20 mouse cellular contexts compared by ENCODE assay signal in genomic region chr1:54675478-54675877, GRCm38 (mm10).
DNase-seq lines count a peak whose midpoint lies in the region; ATAC-seq and TF ChIP-seq lines count a peak whose summit lies in the region.
"Had no signal": no experiment of that assay in that cellular context is flagged by ENCODE, and none has a peak within 500 bp of the region (broad histone marks: within the 10 kb centered on the region; RNA-seq: fewer than 3 reads in every experiment).

No protein-coding gene starts in this region.

- no peak for TF ChIP-seq EP300 in stomach, postnatal 0 days (optimal IDR thresholded peaks at IDR 0.05)

- H3K9ac ChIP-seq in hindbrain, postnatal 0 days (replicated peaks; ENCODE audit: low read length), result no peak overlapping the region
- H3K9ac ChIP-seq in hindbrain, embryonic 16.5 days (ENCODE audit: low read depth, low read length), result no peak overlapping the region
- H3K9ac ChIP-seq in stomach, postnatal 0 days (ENCODE audit: low read length), result no peak overlapping the region
- H3K9ac ChIP-seq: heart, embryonic 13.5 days; liver, embryonic 14.5 days; midbrain, embryonic 13.5 days had no signal

- WGBS in hindbrain, postnatal 0 days, result 60% methylated on average over 5 of the region's 5 CpGs
- WGBS in hindbrain, embryonic 16.5 days, result 69% methylated on average over 5 of the region's 5 CpGs
- 72% methylated on average over 5 of the region's 5 CpGs for WGBS in stomach, postnatal 0 days

- TF ChIP-seq CTCF in hindbrain, postnatal 0 days (IDR thresholded peaks at IDR 0.05; ENCODE audit: low read depth), result peak; percentile 35; the same call in 1 of the 2 replicates
- 0 out of 2 replicates have a peak, but pooled peaks have one; percentile 6 for TF ChIP-seq CTCF in layer of hippocampus, adult 2 months (conservative IDR thresholded peaks at IDR 0.05)
- TF ChIP-seq CTCF in testis, adult 2 months (IDR thresholded peaks at IDR 0.05; ENCODE audit: control insufficient read depth, insufficient read depth, insufficient replicate concordance, low read depth, low read length), result peak; percentile 15; the same call in 1 of the 2 replicates
- TF ChIP-seq CTCF in stomach, postnatal 0 days (IDR thresholded peaks at IDR 0.05; ENCODE audit: low read depth), result peak; percentile 36; the same call in 1 of the 2 replicates

- ATAC-seq in hindbrain, postnatal 0 days, result peak; percentile 40; the same call in 1 of the 2 replicates
- ATAC-seq in hindbrain, embryonic 16.5 days, result no peak
- no peak for ATAC-seq in stomach, postnatal 0 days (ENCODE audit: low FRiP score, low TSS enrichment)
- ATAC-seq: forebrain, embryonic 16.5 days; inflammation-experienced regulatory T-cells, adult 6 months; midbrain, embryonic 13.5 days had no signal

- H3K4me2 ChIP-seq in hindbrain, postnatal 0 days (ENCODE audit: low read depth, low read length), result no peak overlapping the region
- no peak overlapping the region for H3K4me2 ChIP-seq in hindbrain, embryonic 16.5 days (ENCODE audit: low read length)
- H3K4me2 ChIP-seq in stomach, postnatal 0 days (replicated peaks; ENCODE audit: low read depth), result no peak overlapping the region
- H3K4me2 ChIP-seq: heart, embryonic 13.5 days; midbrain, embryonic 13.5 days had no signal

- no peaks in the 10 kb centered on the region for H3K4me1 ChIP-seq in hindbrain, postnatal 0 days (ENCODE audit: insufficient read depth, low read length)
- H3K4me1 ChIP-seq in hindbrain, embryonic 16.5 days (ENCODE audit: control insufficient read depth, insufficient read depth, low read depth, low read length), result peaks cover 3% of the 10 kb centered on the region; the same call in 1 of the 2 replicates
- H3K4me1 ChIP-seq in testis, adult 2 months (ENCODE audit: control insufficient read depth, insufficient read depth, low read length), result no peaks in the 10 kb centered on the region
- no peaks in the 10 kb centered on the region for H3K4me1 ChIP-seq in stomach, postnatal 0 days (replicated peaks; ENCODE audit: control insufficient read depth, insufficient read depth)
- H3K4me1 ChIP-seq: heart, embryonic 13.5 days had no signal

- H3K36me3 ChIP-seq in hindbrain, postnatal 0 days (ENCODE audit: insufficient read depth, low read length), result no peaks in the 10 kb centered on the region
- no peaks in the 10 kb centered on the region for H3K36me3 ChIP-seq in hindbrain, embryonic 16.5 days (ENCODE audit: control insufficient read depth, insufficient read depth, low read length)
- no peaks in the 10 kb centered on the region for H3K36me3 ChIP-seq in testis, adult 2 months (ENCODE audit: control insufficient read depth, insufficient read depth, low read length)
- H3K36me3 ChIP-seq in stomach, postnatal 0 days (ENCODE audit: control insufficient read depth, insufficient read depth, low read length), result 0 out of 2 replicates have a peak, but pooled peaks cover 4% of the 10 kb centered on the region

- H3K4me3 ChIP-seq in hindbrain, postnatal 0 days (ENCODE audit: low read length), result no peak overlapping the region
- no peak overlapping the region for H3K4me3 ChIP-seq in hindbrain, embryonic 16.5 days (ENCODE audit: low read length)
- no peak overlapping the region for H3K4me3 ChIP-seq in layer of hippocampus, adult 2 months
- H3K4me3 ChIP-seq in testis, adult 2 months (ENCODE audit: control insufficient read depth, low read depth, low read length), result no peak overlapping the region
- H3K4me3 ChIP-seq in stomach, postnatal 0 days (ENCODE audit: low read depth, low read length), result no peak overlapping the region
- H3K4me3 ChIP-seq: gastrocnemius, adult 2 months; heart, embryonic 13.5 days; midbrain, embryonic 13.5 days had no signal

- TF ChIP-seq POLR2A in testis, adult 2 months (IDR thresholded peaks at IDR 0.05; ENCODE audit: control insufficient read depth, low read depth, low read length), result no peak

- DNase-seq in hindbrain, postnatal 0 days (ENCODE audit: low spot score), result no peak
- DNase-seq in layer of hippocampus, adult 2 months (ENCODE audit: low spot score in 2 of 2), result no peak
- no peak for DNase-seq in layer of hippocampus, postnatal 25 days (ENCODE audit: extremely low spot score in 1 of 2, low spot score in 1 of 2)
- no peak for DNase-seq in testis, postnatal 14 days (ENCODE audit: low spot score)
- no peak for DNase-seq in stomach, postnatal 0 days (ENCODE audit: low spot score)
- no peak for DNase-seq in frontal cortex, postnatal 25 days (ENCODE audit: low spot score in 2 of 2)
- DNase-seq: adrenal gland, postnatal 10 days; cerebellum, adult 18-20 months; cerebellum, postnatal 25 days; embryo, embryonic 11 days; gastrocnemius, adult 2 months; heart, postnatal 36 days; right cerebral cortex, adult 18-20 months had no signal

- H3K9me3 ChIP-seq in hindbrain, postnatal 0 days (ENCODE audit: low read length), result no peaks in the 10 kb centered on the region
- no peaks in the 10 kb centered on the region for H3K9me3 ChIP-seq in hindbrain, embryonic 16.5 days (ENCODE audit: control insufficient read depth, low read length)
- H3K9me3 ChIP-seq in stomach, postnatal 0 days (ENCODE audit: control insufficient read depth, low read length), result no peaks in the 10 kb centered on the region
- H3K9me3 ChIP-seq: heart, embryonic 13.5 days; midbrain, embryonic 13.5 days had no signal

- no peaks in the 10 kb centered on the region for H3K27me3 ChIP-seq in hindbrain, postnatal 0 days (ENCODE audit: insufficient read depth, low read length)
- H3K27me3 ChIP-seq in hindbrain, embryonic 16.5 days (replicated peaks; ENCODE audit: control insufficient read depth, insufficient read depth, low read length), result no peaks in the 10 kb centered on the region
- no peaks in the 10 kb centered on the region for H3K27me3 ChIP-seq in testis, adult 2 months (ENCODE audit: control insufficient read depth, insufficient read depth, low read length)
- no peaks in the 10 kb centered on the region for H3K27me3 ChIP-seq in stomach, postnatal 0 days (ENCODE audit: control insufficient read depth, insufficient read depth, low read length)
- H3K27me3 ChIP-seq: heart, embryonic 13.5 days; midbrain, embryonic 13.5 days had no signal

- no peak overlapping the region for H3K27ac ChIP-seq in hindbrain, postnatal 0 days
- no peak overlapping the region for H3K27ac ChIP-seq in hindbrain, embryonic 16.5 days (ENCODE audit: low read depth, low read length)
- H3K27ac ChIP-seq in layer of hippocampus, adult 2 months, result no peak overlapping the region
- H3K27ac ChIP-seq in testis, adult 2 months (ENCODE audit: control insufficient read depth, insufficient read depth, low read depth, low read length), result no peak overlapping the region
- no peak overlapping the region for H3K27ac ChIP-seq in stomach, postnatal 0 days (replicated peaks)
- H3K27ac ChIP-seq: gastrocnemius, adult 2 months; heart, embryonic 13.5 days; liver, embryonic 14.5 days; midbrain, embryonic 13.5 days had no signal
